Mouse (Mus musculus): ENCODE measurements around the gene Fars2.

GRCm38 (mm10) chr13:36500370-36500905 lies 383.2 kb downstream of the Fars2 start:
- TF ChIP-seq GATA1 (IDR thresholded peaks at IDR 0.05; ENCODE audit: borderline replicate concordance, low read length) (no peak), CTCF (IDR thresholded peaks at IDR 0.05; ENCODE audit: low read depth, low read length) (no peak), TAL1 (conservative IDR thresholded peaks at IDR 0.05; ENCODE audit: low read depth, low read length) (no peak)
